Mouse (Mus musculus): ENCODE results near the gene Cd300lg.
A peak's percentile ranks its signal among the peaks of the same experiment; 100 is the strongest.

The Cd300lg gene

DNA sequence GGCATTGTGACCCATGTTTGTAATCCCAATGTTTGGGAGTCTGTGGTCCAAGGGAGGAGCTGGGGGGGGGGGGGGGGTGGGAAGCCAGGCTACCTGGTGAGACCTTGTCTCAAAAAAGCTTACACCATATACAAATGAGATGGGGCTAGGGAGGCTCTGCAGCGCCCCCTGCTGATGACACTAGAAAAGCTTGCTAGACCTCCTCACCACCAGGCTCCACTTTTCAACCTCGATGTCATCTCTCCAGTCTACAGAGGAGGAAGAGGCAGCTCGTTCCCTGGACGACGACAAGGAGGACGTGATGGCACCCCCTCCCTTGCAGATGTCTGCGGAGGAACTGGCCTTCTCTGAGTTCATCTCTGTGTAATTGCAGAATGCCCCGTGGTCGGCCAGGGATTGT is 12.5 kb downstream of the Cd300lg start:
- DNase-seq, result peak; percentile 48

GRCm38 (mm10) chr11:102061236-102061940 is 20.1 kb downstream of the Cd300lg start:
- peak; percentile 81 for DNase-seq

DNA sequence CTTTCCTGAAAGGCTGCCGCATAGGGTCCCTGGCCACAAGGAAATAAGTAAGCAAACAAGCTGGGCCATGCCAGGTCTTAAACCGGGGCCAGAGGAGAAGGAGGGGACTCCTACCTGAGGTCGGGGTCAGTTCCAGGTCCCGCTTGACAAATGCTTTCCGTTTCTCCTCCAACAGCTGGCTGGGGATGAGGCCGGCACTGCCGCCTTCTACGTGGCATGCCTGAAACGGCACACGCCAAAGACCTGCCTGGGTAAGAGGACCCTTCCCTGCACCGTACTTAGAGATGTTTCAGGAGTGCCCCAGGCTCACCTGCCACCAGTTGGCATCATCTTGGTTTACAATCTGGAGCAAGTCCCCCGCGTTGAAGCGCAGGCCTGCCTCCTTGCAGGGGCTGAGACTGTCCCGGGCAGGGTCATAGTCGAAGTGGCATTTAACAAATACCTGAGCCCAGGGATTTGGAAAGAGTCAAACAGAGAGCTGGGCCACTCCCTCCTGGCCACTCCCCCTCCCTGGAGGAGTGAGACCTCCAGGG is 20.7 kb downstream of the Cd300lg start:
- no peak for DNase-seq

- DNase-seq, result no peak
These were observed 21.8 kb downstream of the Cd300lg start for GRCm38 (mm10) chr11:102063076-102063475.

- no peak for DNase-seq
These were observed 27.7 kb downstream of the Cd300lg start for GRCm38 (mm10) chr11:102068969-102069368.

- DNase-seq, result no peak
These were observed 28.3 kb downstream of the Cd300lg start for GRCm38 (mm10) chr11:102069633-102070032.

GRCm38 (mm10) chr11:102070426-102070825 is 29.1 kb downstream of the Cd300lg start:
- no peak for DNase-seq

- DNase-seq, result no peak
These were observed 31.4 kb downstream of the Cd300lg start for GRCm38 (mm10) chr11:102072729-102073128.

GRCm38 (mm10) chr11:102073722-102074121 is 32.4 kb downstream of the Cd300lg start:
- DNase-seq, result peak; percentile 54

DNA sequence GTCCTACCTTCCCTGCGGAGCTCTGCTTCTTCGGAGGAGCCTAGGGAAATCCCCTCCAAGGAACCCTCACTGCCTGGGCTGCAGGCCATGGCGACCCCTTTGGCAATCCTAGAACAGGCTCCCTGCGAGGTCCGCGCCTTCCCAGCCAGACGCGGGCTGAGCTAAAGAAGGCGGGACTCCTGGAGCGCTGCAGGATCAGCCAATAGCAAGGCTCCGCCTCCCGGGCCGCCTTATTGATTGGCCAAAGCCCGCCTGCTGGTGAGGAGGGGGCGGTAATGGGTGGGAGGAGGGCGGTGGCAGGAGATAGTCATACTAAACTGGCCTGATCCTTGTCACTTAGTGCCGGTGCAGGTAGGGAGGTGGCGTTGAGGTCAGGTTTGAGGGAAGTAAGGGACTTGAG is 41.0 kb downstream of the Cd300lg start:
- peak; percentile 82 for DNase-seq

- DNase-seq, result no peak
These were observed 41.9 kb downstream of the Cd300lg start for GRCm38 (mm10) chr11:102083193-102083592.

- peak; percentile 33 for DNase-seq
These were observed 42.9 kb downstream of the Cd300lg start for GRCm38 (mm10) chr11:102084159-102084558.

GRCm38 (mm10) chr11:102086331-102086730 is 45.0 kb downstream of the Cd300lg start:
- DNase-seq, result no peak

DNA sequence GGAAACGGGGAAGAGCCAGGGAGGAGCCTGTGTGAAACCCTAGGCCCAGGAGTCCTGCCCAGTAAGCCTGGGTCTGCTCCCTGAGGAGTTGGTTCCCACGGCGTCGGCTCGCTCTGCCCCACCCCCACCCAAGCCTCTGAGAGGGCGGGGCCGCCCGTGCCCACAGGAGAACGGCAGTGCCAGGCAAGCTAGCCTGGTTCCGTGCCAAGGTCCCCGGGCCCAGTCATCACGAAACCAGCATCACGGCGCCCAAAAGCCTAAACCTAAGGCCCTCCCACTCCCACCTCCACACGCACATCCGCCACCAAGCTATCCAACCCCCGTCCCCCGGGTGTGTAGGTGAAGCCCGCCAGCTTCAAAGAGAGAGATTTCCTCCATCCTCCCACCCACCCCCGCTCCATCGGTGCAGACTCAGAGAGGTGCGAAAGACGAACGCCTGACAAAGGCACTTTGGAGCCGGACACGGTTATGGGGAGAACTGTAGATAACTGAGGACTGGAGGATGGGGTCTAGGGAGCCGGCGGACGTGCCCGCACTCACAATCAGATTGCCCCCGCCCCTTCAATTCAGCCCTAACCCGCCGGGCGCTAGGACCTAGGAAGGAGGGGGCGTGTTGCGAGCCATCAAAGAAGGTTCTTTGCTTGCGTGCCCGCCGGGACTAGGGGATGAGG is 45.9 kb downstream of the Cd300lg start:
- DNase-seq, result peak; percentile 77

DNA sequence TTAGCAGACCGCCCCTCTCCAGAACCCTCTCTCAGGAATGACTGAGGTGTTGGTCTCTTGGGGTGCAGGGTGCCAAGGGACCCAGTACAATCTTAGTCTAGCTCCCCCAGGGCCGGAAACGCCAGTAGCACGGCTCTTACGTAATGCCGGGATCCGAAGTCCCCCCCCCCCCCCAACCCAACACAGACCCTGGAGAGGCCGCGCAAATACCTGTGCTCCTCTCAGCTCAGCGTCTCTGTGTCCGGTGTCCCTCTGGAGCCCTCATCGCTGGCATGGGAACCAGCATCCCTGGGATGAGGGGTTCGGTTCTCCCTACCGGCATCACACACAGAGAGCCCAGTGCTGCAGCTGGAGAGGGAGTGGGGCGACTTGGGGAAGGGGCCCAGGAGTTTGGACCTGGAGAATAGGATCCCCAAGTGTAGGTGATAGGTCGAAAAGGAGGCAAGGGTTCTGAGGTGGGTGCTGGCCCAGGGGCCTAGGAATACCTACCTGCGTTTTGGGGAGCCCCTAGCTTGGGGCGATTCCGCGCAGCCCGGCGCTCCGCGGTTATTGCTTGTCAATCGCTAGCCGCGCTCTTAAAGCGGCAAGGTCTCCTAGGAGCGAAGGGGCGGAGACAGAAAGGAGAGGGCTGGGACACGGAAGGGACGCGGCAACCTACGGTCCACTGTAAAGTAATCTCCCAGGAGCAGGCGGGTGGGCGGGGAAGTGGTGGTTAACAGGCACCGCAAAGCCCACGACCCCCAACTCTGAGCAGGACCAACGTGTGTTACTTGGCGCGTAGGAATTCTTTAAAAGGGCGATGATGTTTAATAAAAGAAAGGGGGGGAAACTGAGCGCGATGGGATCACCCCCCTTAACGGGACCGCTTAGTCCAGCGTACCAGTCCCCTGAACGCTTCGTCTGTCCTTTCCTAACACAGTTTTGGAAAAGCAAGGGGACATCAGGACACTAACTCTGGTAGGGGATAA is 46.9 kb downstream of the Cd300lg start, which contains the start of gene Mpp2:
Gene Mpp2, minus strand, starts transcription at position 585 of the 968 bp plus-strand sequence.
- peak; percentile 73 for DNase-seq

DNA sequence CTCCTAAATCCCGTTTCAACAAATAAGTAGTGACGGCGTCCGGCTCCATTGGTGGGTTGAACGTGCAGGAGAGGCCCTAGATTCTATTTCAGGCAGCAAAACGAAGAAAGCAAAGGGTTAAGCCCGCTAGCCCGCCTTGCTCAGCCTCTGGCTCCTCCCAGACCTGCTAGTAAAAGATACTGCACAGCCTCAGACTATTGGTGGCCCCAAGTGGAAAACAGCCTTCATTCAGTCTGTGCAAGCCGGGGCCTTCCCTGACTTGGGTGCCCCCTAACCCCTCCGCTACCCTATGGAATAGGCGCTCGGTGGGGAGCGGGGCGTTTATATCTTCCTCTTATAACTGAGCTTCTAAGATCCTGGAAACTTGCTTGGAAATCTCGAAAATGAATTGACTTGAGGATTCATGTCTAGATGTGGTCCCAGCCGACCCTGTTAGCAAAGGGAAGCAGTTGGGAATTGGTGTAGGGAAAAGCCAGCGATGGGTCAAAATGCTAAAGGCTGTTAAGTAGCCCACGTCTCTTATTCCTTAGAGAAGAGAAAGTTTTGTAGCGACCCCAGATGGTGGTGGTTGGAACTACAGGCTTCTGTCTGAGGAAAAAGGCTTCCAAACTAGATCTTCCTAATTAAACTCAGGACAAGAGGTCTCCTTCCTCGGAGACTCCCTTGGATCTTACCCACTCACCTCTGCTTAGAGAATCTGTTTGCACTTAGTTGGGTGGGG is 47.9 kb downstream of the Cd300lg start:
- peak; percentile 68 for DNase-seq

GRCm38 (mm10) chr11:102095676-102096075 is 54.4 kb downstream of the Cd300lg start:
- no peak for DNase-seq

- no peak for DNase-seq
These were observed 55.1 kb downstream of the Cd300lg start for GRCm38 (mm10) chr11:102096446-102096845.

- DNase-seq, result peak; percentile 85
These were observed 55.6 kb downstream of the Cd300lg start for GRCm38 (mm10) chr11:102096887-102097391.

DNA sequence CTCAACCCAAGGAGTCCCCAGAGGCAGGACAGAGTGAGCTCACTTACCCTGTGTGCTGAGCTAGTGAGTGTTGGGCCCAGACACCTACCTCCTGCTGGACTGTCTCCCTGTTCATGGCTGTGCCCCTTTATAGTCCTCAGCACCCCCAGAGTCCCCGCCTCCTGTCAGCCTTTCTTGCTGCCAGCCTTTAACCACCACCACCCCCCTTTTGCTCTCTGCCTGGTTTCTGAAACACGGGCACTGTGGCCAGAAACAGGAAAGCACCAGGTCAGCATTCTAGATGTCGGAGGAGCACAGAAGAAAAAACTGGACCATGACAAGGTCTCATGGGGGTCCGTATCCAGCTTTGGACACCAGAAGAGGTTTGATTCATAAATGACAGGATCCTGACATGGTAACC is 59.9 kb downstream of the Cd300lg start, which contains the start of gene Ppy:
Gene Ppy, minus strand, starts transcription at position 101 of the 400 bp plus-strand sequence.
- DNase-seq, result no peak

DNA sequence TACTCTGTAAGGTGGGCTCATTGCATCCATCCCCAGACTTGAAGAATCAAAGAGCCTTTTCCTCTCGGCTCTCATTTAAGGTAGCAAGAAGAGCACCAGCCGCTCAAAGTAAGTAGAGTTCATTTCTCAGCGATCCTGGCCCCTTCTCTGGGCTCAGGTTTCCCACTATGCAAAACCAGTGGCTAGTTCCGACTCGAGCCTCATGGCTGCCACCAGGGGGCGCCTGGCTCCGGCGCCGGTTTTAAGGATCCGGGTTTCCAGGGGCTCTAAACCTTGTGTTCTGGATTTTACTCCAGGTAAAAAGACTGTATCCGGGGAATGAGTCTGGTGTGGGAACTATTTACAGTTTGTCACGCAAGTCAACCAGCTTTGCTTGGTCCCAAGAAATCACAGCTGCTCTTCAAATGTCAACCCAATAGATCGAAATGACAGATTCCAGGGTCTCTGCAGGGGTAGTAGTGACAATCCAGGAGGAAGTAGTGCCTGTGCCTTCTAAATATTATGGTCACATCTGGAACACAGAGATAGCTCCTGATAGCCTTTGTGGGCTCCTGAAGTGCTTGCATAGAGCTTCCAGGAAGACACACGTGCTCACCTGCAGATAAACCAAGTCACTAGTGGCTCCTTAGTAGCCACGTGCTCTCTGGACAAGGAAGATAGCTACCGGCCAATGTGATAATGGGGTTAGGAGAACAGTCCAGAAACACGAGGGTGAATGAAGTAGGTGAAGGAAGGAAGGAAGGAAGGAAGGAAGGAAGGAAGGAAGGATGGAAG is 61.4 kb downstream of the Cd300lg start:
- DNase-seq, result peak; percentile 75

All from kidney, postnatal 14 days (tissue).